Mouse (Mus musculus) midbrain, embryonic 16.5 days (tissue): ENCODE data around the gene Rab25. TPM values are rescaled to one million over a fixed set of nuclear protein-coding genes. Genes with fewer than 3 reads are reported as not detected.

Experiments
- ATAC-seq: fragments of 200-750 bp; cut with Nextera tagmentation; 2 replicates; pipeline ENCODE4 v1.8.0; 2017; ENCODE audit warnings: moderate TSS enrichment
- H3K27ac ChIP-seq: fragments of 300-500 bp; sonication (generic); 2 replicates; pipeline ENCODE4 v1.5.1; 2014; ENCODE audit warnings: mild to moderate bottlenecking, low read length, mixed read lengths
- H3K27me3 ChIP-seq: fragments of 300-500 bp; sonication (generic); 2 replicates; pipeline ENCODE4 v1.6.1; 2014; ENCODE audit warnings: low read depth, low read length, mixed read lengths; ENCODE audit not compliant: control insufficient read depth, insufficient read depth
- H3K36me3 ChIP-seq: fragments of 300-500 bp; sonication (generic); 2 replicates; pipeline ENCODE4 v1.6.1; 2014; ENCODE audit warnings: mild to moderate bottlenecking, low read length, moderate library complexity, mixed read lengths; ENCODE audit not compliant: control insufficient read depth, insufficient read depth
- H3K4me1 ChIP-seq: fragments of 300-500 bp; sonication (generic); 2 replicates; pipeline ENCODE4 v1.6.1; 2014; ENCODE audit warnings: mild to moderate bottlenecking, low read length, mixed read lengths; ENCODE audit not compliant: control insufficient read depth, insufficient read depth
- H3K4me2 ChIP-seq: fragments of 300-500 bp; sonication (generic); 2 replicates; pipeline ENCODE4 v1.6.1; 2014; ENCODE audit warnings: mild to moderate bottlenecking, low read length, mixed read lengths
- H3K4me3 ChIP-seq: fragments of 300-500 bp; sonication (generic); 2 replicates; pipeline ENCODE4 v1.5.1; 2014; ENCODE audit warnings: low read depth, mild to moderate bottlenecking, low read length, moderate library complexity, mixed read lengths
- H3K9ac ChIP-seq: fragments of 300-500 bp; sonication (generic); 2 replicates; pipeline ENCODE4 v1.6.1; 2014; ENCODE audit warnings: low read depth, low read length, mixed read lengths
- H3K9me3 ChIP-seq: fragments of 300-500 bp; sonication (generic); replicated peaks from 2 replicates; pipeline ENCODE4 v1.6.1; 2014; ENCODE audit warnings: mild to moderate bottlenecking, low read length, mixed read lengths; ENCODE audit not compliant: control insufficient read depth, poor library complexity, severe bottlenecking
- WGBS: fragments of 180-500 bp; shearing (Covaris S2); extraction: QIAGEN DNeasy Blood & Tissue Kit; methylation state at CpG from one replicate; pipeline ENCODE4 v1.1.7; 2014; 5-methylcytosine and 5-hydroxymethylcytosine counted together
- polyA plus RNA-seq: library from polyadenylated mRNA; unstranded; fragments of >200 nt; fragmentation: Nextera tagmentation; extraction: Ambion mirVana; gene quantifications from 2 replicates; pipeline ENCODE4 v1.2.1, GENCODE M21; 2015

Gene Rab25
- polyA plus RNA-seq, 1 experiment from 2014 or later = 0.69 TPM

- Histone ChIP-seq H3K36me3 (peaks cover 43% of the 10 kb centered on the region), H3K4me1 (peaks cover 10% of the 10 kb centered on the region), H3K27me3 (no peaks in the 10 kb centered on the region), H3K4me3 (no peak overlapping the region), H3K9me3 (no peaks in the 10 kb centered on the region), H3K27ac (no peak overlapping the region), H3K4me2 (no peak overlapping the region), H3K9ac (no peak overlapping the region)
- no peak for ATAC-seq
- 94% methylated on average over 9 of the region's 9 CpGs for WGBS
Observed at GRCm38 (mm10) chr3:88559596-88559995, 11.5 kb upstream of the Rab25 start.

DNA sequence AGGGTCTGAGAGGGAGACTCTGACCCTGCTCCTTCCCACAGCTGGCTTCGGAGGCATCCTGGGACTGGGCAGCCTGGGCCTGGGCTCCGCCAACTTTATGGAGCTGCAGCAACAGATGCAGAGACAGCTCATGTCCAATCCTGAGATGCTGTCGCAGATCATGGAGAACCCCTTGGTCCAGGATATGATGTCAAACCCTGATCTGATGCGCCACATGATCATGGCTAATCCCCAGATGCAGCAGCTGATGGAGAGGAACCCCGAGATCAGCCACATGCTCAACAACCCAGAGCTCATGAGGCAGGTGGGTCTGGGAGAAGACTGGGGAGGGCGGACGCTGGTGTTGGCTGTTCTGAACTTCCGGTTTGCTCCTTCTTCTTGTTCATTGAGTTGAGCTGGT, 8.5 kb upstream of the Rab25 start:
- H3K9me3 ChIP-seq = no peaks in the 10 kb centered on the region
- no peak overlapping the region for H3K4me3 ChIP-seq
- no peak overlapping the region for H3K27ac ChIP-seq
- H3K4me1 ChIP-seq = peaks cover 19% of the 10 kb centered on the region
- peaks cover 29% of the 10 kb centered on the region for H3K36me3 ChIP-seq
- H3K4me2 ChIP-seq = no peak overlapping the region
- 93% methylated on average over 8 of the region's 8 CpGs for WGBS
- no peak overlapping the region for H3K9ac ChIP-seq
- ATAC-seq = no peak
- no peaks in the 10 kb centered on the region for H3K27me3 ChIP-seq

- no peak for ATAC-seq
- 97% methylated on average over 6 of the region's 6 CpGs for WGBS
- Histone ChIP-seq H3K4me2 (no peak overlapping the region), H3K9me3 (no peaks in the 10 kb centered on the region), H3K4me1 (peaks cover 26% of the 10 kb centered on the region), H3K36me3 (peaks cover 25% of the 10 kb centered on the region), H3K4me3 (no peak overlapping the region), H3K27ac (no peak overlapping the region), H3K9ac (0 out of 2 replicates have a peak overlapping the region, but pooled peaks have one; percentile 28), H3K27me3 (no peaks in the 10 kb centered on the region)
Observed at GRCm38 (mm10) chr3:88555731-88556130, 7.6 kb upstream of the Rab25 start.

DNA sequence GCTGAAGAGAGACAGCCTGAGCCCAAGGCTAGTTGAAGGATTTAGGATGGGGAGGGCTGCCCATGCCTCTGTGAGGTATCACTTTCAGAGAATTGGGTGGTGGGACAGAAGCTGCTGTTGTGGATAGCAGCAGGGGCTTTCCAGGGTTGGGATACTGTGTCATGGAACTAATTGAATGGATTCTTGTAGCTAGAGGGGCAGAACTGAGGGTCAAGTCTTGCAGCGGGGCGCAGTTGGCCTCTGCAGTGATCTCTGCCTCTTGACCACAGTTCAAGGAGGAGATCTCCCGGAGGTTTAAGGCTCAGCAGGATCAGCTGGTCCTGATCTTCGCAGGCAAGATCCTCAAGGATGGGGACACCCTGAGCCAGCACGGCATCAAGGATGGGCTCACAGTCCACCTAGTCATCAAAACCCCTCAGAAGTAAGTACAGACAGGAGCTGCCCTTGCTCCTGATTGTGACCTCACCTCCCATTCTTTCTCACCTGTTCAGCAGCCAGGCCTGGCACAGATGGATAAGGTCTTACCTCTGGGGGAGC, 7.0 kb upstream of the Rab25 start:
- Histone ChIP-seq H3K27ac (no peak overlapping the region; the same call in 1 of the 2 replicates), H3K9me3 (no peaks in the 10 kb centered on the region), H3K4me1 (peaks cover 26% of the 10 kb centered on the region), H3K4me3 (peak overlapping the region; percentile 90; the same call in 1 of the 2 replicates), H3K9ac (peak overlapping the region; percentile 28; the same call in 1 of the 2 replicates), H3K4me2 (peak overlapping the region; percentile 88), H3K27me3 (no peaks in the 10 kb centered on the region), H3K36me3 (peaks cover 21% of the 10 kb centered on the region)
- WGBS = 88% methylated on average over 5 of the region's 5 CpGs
- no peak for ATAC-seq

DNA sequence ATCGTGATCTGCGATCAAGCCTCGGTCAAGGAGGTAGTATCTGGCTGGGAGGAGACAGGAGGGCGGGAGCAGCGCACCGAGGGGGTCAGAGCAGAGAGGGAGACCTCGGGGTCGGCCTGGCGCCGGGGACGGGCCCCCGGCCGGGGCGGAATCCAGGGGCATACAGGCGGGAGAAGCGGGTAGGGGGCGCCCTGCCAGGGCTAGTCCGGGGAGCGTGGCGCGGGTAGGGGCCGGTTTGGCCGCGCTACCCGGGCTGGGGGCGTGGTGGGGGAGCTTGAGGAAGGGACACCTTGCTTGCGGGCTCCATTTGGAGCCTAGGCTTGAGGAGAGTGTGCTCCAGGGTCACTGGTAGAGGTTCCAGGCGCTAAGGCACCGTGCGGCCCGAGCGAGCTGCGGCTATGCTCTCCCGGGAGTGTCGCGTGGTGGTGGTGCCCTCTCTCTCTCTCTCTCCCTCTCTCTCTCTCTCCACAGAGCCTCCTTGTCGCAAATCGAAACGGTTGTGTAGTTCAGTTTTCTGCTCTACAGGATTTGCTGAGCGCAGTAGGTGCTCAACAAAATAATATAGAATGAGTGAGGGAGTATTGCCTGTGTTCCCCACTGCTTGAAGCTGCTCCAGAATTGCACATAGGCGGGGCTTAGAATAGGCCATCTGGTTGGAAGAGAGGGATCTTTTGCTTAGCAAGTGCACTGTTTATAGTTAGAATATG, 5.9 kb upstream of the Rab25 start:
- ATAC-seq = peak; percentile 22

GRCm38 (mm10) chr3:88553525-88553879, 5.4 kb upstream of the Rab25 start, which contains the start of gene Ubqln4:
Gene Ubqln4, plus strand, starts transcription at chr3:88553758.
- Histone ChIP-seq H3K36me3 (peaks cover 9% of the 10 kb centered on the region), H3K9me3 (no peaks in the 10 kb centered on the region), H3K4me2 (peak within 1 kb of the TSS; percentile 88), H3K9ac (peak within 1 kb of the TSS; percentile 96), H3K27me3 (no peaks in the 10 kb centered on the region), H3K4me3 (peak within 1 kb of the TSS; percentile 90), H3K4me1 (peaks cover 26% of the 10 kb centered on the region), H3K27ac (peak within 1 kb of the TSS; percentile 93)
- peak; percentile 89 for ATAC-seq
- under 1% methylated on average over 33 of the region's 37 CpGs for WGBS

More for the DNA sequence above, 5.9 kb upstream of the Rab25 start:
- no peaks in the 10 kb centered on the region for H3K9me3 ChIP-seq
- H3K27ac ChIP-seq = peak overlapping the region; percentile 93
- H3K27me3 ChIP-seq = no peaks in the 10 kb centered on the region
- WGBS = under 1% methylated on average over 39 of the region's 41 CpGs
- peaks cover 26% of the 10 kb centered on the region for H3K4me1 ChIP-seq
- peak overlapping the region; percentile 96 for H3K9ac ChIP-seq
- H3K4me3 ChIP-seq = peak overlapping the region; percentile 90
- peaks cover 11% of the 10 kb centered on the region for H3K36me3 ChIP-seq
- peak overlapping the region; percentile 88 for H3K4me2 ChIP-seq

DNA sequence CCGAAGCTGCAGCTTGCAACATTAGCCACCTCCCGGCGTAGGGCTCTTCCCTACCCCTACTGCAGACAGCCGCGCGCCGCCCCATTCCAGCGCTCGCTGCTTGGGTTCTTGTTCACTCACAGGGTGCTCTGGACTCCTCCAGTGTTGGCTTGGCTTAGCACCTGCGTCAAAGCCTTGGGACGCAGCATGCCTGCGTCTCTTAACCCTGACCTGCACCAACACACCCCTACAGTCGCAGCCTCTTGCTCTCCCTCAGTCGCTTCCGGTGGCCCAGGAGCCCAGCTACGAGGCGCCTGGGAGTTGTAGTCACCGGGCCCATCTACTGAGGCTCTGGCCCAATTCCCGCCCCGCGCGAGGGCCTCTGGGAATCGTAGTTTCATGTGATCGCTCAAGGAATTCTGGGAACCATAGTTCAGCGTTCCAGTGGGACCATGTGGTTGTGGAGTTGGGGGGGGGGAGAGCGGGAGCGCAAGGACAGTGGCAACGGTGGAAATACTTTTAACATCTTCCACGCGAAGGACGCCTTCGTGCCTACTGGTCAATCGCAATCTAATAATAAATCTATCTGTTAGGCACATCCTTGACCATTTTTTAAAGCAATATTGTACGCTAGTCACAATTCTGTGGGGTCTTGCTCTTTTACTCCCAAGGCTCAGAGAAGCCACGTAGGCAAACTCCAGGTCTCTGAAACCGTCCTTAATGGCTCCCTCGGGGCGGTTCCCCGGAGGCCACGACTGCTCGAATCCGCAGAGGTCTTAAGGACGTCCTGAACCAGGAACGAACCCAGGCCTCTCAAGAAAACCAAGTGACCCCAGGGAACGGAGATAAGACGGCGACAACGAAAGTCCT, 4.8 kb upstream of the Rab25 start, which contains the start of gene Lamtor2:
TSS of gene Lamtor2 (minus strand) at position 399 of the 849 bp plus-strand sequence.
- peak; percentile 93 for ATAC-seq
- Histone ChIP-seq H3K9ac (peak within 1 kb of the TSS; percentile 96), H3K4me1 (peaks cover 26% of the 10 kb centered on the region), H3K9me3 (no peaks in the 10 kb centered on the region), H3K27me3 (no peaks in the 10 kb centered on the region), H3K27ac (peak within 1 kb of the TSS; percentile 93), H3K36me3 (peaks cover 9% of the 10 kb centered on the region), H3K4me3 (peak within 1 kb of the TSS; percentile 90), H3K4me2 (peak within 1 kb of the TSS; percentile 88)
- WGBS = under 1% methylated on average over 48 of the region's 48 CpGs

DNA sequence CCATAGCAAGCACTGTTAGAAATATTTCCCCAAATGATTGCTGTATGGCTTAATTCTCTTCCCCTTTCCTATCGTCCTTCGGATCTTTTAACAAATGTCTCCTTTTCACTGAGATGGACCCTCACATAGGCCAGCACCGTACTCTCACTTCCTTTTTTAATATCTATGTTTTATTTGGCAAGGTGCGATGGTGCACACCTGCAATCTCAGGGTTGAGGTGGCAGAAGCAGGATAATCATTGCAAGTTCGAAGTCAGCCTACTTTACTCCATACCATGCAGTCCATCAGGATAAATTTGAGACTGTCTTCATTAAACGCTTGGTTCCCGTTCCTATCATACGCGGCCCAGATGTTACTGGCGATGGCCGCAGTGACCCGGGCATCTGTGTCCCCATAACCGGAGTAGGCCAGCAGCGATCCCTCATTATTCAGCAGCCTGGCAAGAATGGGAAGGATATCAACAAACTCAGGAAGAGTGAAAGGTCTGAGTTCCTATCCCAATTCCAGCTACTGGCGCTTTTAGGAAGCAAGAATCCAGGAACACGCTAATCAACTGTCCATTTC, 4.1 kb upstream of the Rab25 start:
- 28% methylated on average over 16 of the region's 16 CpGs for WGBS
- Histone ChIP-seq H3K4me2 (peak overlapping the region; percentile 88), H3K36me3 (peaks cover 7% of the 10 kb centered on the region), H3K27me3 (no peaks in the 10 kb centered on the region), H3K9ac (peak overlapping the region; percentile 96), H3K9me3 (no peaks in the 10 kb centered on the region), H3K27ac (peak overlapping the region; percentile 93), H3K4me1 (peaks cover 26% of the 10 kb centered on the region), H3K4me3 (peak overlapping the region; percentile 90)
- no peak for ATAC-seq
